9 mouse cellular contexts compared by ENCODE assay signal in genomic region chr10:40638823-40639819, GRCm38 (mm10). TPM values are rescaled to one million over a fixed set of nuclear protein-coding genes. Genes with fewer than 3 reads are reported as not detected.
DNase-seq lines count a peak whose midpoint lies in the region; ATAC-seq and TF ChIP-seq lines count a peak whose summit lies in the region.
"Had no signal": no experiment of that assay in that cellular context is flagged by ENCODE, and none has a peak within 500 bp of the region (broad histone marks: within the 10 kb centered on the region; RNA-seq: fewer than 3 reads in every experiment).

No protein-coding gene starts in this region.

- DNase-seq in left cerebral cortex, adult 18-20 months (ENCODE audit: low spot score in 2 of 2): peak; percentile 41 to 63
- no peak for DNase-seq in left cerebral cortex, adult 11 months (ENCODE audit: low spot score)
- peak; percentile 84 for DNase-seq in brain, adult 2 months (ENCODE audit: low read depth, low spot score)
- DNase-seq in thymus, postnatal 10 days (ENCODE audit: low spot score in 2 of 2): no peak
- DNase-seq in gastrocnemius, adult 2 months: no peak
- no peak for DNase-seq in adrenal gland, adult 2 months

- peak; percentile 32; the same call in 1 of the 2 replicates for TF ChIP-seq CTCF in embryonic fibroblast, embryonic 13.5 days (IDR thresholded peaks at IDR 0.05; ENCODE audit: borderline replicate concordance, insufficient read depth, low read length)
- TF ChIP-seq CTCF in gastrocnemius, adult 2 months (IDR thresholded peaks at IDR 0.05): no peak

- TF ChIP-seq POLR2A in embryonic fibroblast, embryonic 13.5 days (IDR thresholded peaks at IDR 0.05; ENCODE audit: low read depth, low read length): no peak

- ATAC-seq in midbrain, embryonic 16.5 days: peak; percentile 56; the same call in 1 of the 2 replicates

- no peak overlapping the region for H3K4me3 ChIP-seq in embryonic fibroblast, embryonic 13.5 days (ENCODE audit: insufficient read depth, low read length)
- no peak overlapping the region for H3K4me3 ChIP-seq in midbrain, embryonic 16.5 days (ENCODE audit: low read depth, low read length)
- no peak overlapping the region for H3K4me3 ChIP-seq in gastrocnemius, adult 2 months

- H3K27me3 ChIP-seq in midbrain, embryonic 16.5 days (ENCODE audit: control insufficient read depth, insufficient read depth, low read depth, low read length): no peaks in the 10 kb centered on the region

- H3K36me3 ChIP-seq in midbrain, embryonic 16.5 days (ENCODE audit: control insufficient read depth, insufficient read depth, low read length): no peaks in the 10 kb centered on the region

- 0 out of 2 replicates have a peak overlapping the region, but pooled peaks have one; percentile 14 for H3K27ac ChIP-seq in embryonic fibroblast, embryonic 13.5 days (ENCODE audit: insufficient read depth, low read length)
- no peak overlapping the region for H3K27ac ChIP-seq in midbrain, embryonic 16.5 days (ENCODE audit: low read length)
- no peak overlapping the region for H3K27ac ChIP-seq in gastrocnemius, adult 2 months

- WGBS in midbrain, embryonic 16.5 days: 46% methylated on average over 26 of the region's 26 CpGs

- no peak overlapping the region for H3K9ac ChIP-seq in midbrain, embryonic 16.5 days (ENCODE audit: low read depth, low read length)

- H3K4me2 ChIP-seq in midbrain, embryonic 16.5 days (ENCODE audit: low read length): no peak overlapping the region

- peaks cover 4% of the 10 kb centered on the region; the same call in 1 of the 2 replicates for H3K4me1 ChIP-seq in embryonic fibroblast, embryonic 13.5 days (ENCODE audit: control insufficient read depth, insufficient read depth, low read length)
- H3K4me1 ChIP-seq in midbrain, embryonic 16.5 days (ENCODE audit: control insufficient read depth, insufficient read depth, low read length): no peaks in the 10 kb centered on the region

- intact Hi-C loops in gastrocnemius, adult 2 months (cut with DNase I): no loop called here

- H3K9me3 ChIP-seq in midbrain, embryonic 16.5 days (replicated peaks; ENCODE audit: control insufficient read depth, low read length, poor library complexity, severe bottlenecking): no peaks in the 10 kb centered on the region

RNA-seq across cellular contexts. Expression of gene Ddo, which starts 9.3 kb away (rescaled TPM):
- total RNA-seq in left cerebral cortex, adult 18-20 months (2021): 10 to 100 TPM; 12.4 to 13.9 TPM
- not detected in 2 replicates for polyA plus RNA-seq in embryonic fibroblast, embryonic 13.5 days (2011; ENCODE audit: insufficient read length, low read depth, missing spikeins)
- polyA plus RNA-seq in midbrain, embryonic 16.5 days (2015; fragmentation: Nextera tagmentation; extraction: Ambion mirVana): 1.2 and 1.3 TPM in 2 replicates
- 10 to 100 TPM; 21.5 to 36.9 TPM for total RNA-seq in gastrocnemius, adult 2 months (2021)
- 10 to 100 TPM; 12.4 to 12.9 TPM for total RNA-seq in adrenal gland, adult 2 months (2021)
- polyA plus RNA-seq in adrenal gland, adult 2 months (2012; rRNA removed): 5.7 and 8.9 TPM in 2 replicates
- total RNA-seq: hematopoietic stem cell, adult 5-6 weeks had no signal

RNA-seq across cellular contexts. Expression of gene Mettl24, which starts 44.0 kb away (rescaled TPM):
- total RNA-seq in left cerebral cortex, adult 18-20 months (2021): 1 to 10 TPM; 2.3 to 3.0 TPM
- 0.68 and 1.9 TPM in 2 replicates for polyA plus RNA-seq in embryonic fibroblast, embryonic 13.5 days (2011; ENCODE audit: insufficient read length, low read depth, missing spikeins)
- polyA plus RNA-seq in midbrain, embryonic 16.5 days (2015; fragmentation: Nextera tagmentation; extraction: Ambion mirVana): 0.72 and 0.78 TPM in 2 replicates
- total RNA-seq in gastrocnemius, adult 2 months (2021): under 1 TPM; 0.31 to 0.86 TPM
- 1 to 10 TPM; 5.8 to 8.9 TPM for total RNA-seq in adrenal gland, adult 2 months (2021)
- polyA plus RNA-seq in adrenal gland, adult 2 months (2012; rRNA removed): 2.7 and 3.7 TPM in 2 replicates
- total RNA-seq: hematopoietic stem cell, adult 5-6 weeks had no signal

Comparison
In these comparisons a context has a peak if more than half of its experiments do, and no peak if none do; other contexts are left out.
1. DNase-seq: peak in left cerebral cortex, adult 18-20 months (2 of 2) and brain, adult 2 months (single experiment); none in left cerebral cortex, adult 11 months (single experiment), thymus, postnatal 10 days (0 of 2), gastrocnemius, adult 2 months (single experiment) and adrenal gland, adult 2 months (single experiment).